Comparison of ENCODE assay signal across 8 mouse cellular contexts in the genomic region with DNA sequence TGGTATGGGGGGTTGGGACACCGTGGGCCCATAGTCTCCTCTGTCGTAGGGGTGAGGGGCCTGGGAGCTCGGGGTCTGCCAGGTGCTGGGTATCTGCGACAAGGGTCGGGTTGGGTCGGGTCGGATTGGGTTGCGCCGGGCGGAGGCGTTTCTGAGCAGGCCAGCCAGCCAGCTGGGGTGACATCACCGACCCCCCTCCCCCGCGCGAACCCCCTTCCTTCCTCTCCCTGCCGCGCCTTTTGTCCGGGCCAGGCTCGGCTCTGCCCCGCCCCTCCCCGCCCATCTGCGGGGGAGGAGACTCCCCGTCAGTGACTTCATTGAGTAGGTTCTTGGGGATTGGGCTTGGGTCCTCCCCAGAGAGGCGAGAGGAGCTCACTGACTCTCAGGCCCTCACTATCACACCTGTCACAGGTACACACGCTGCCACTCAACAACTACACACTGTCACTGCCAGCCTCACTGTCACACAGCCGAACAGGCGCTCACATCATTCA. TPM values are rescaled to one million over a fixed set of nuclear protein-coding genes. Genes with fewer than 3 reads are reported as not detected.
DNase-seq lines count a peak whose midpoint lies in the region; ATAC-seq and TF ChIP-seq lines count a peak whose summit lies in the region.

No protein-coding gene starts in this region.

- peaks cover 16% of the 10 kb centered on the region for H3K36me3 ChIP-seq in forebrain, embryonic 10.5 days (replicated peaks)
- H3K36me3 ChIP-seq in heart, postnatal 0 days (replicated peaks; ENCODE audit: control insufficient read depth, insufficient read depth, low read length): peaks cover 3% of the 10 kb centered on the region; the same call in 1 of the 2 replicates
- no peaks in the 10 kb centered on the region for H3K36me3 ChIP-seq in thymus, adult 2 months (ENCODE audit: control insufficient read depth, insufficient read depth, low read length)

- peak overlapping the region; percentile 98 for H3K27ac ChIP-seq in forebrain, embryonic 10.5 days
- H3K27ac ChIP-seq in heart, postnatal 0 days (ENCODE audit: low read depth): peak overlapping the region; percentile 100
- peak overlapping the region; percentile 58; the same call in 1 of the 2 replicates for H3K27ac ChIP-seq in thymus, adult 2 months (ENCODE audit: control insufficient read depth, insufficient read depth, low read length)

- peak; percentile 58; the same call in 1 of the 2 replicates for TF ChIP-seq POLR2A in lung, adult 2 months (IDR thresholded peaks at IDR 0.05; ENCODE audit: borderline replicate concordance, extremely low read depth, low read depth, low read length)
- peak; percentile 20 for TF ChIP-seq POLR2A in thymus, adult 2 months (IDR thresholded peaks at IDR 0.05; ENCODE audit: control insufficient read depth, extremely low read depth, insufficient read depth, low read length, poor library complexity)

- no peak; the same call in 1 of the 2 replicates for TF ChIP-seq EP300 in heart, postnatal 0 days (IDR thresholded peaks at IDR 0.05; ENCODE audit: low read depth)

- H3K9me3 ChIP-seq in forebrain, embryonic 10.5 days: no peaks in the 10 kb centered on the region
- H3K9me3 ChIP-seq in heart, postnatal 0 days (replicated peaks; ENCODE audit: control insufficient read depth, low read length): no peaks in the 10 kb centered on the region

- 2% methylated on average over 25 of the region's 27 CpGs for WGBS in forebrain, embryonic 10.5 days
- WGBS in heart, postnatal 0 days: 2% methylated on average over 14 of the region's 27 CpGs
- 1% methylated on average over 21 of the region's 27 CpGs for WGBS in lung, adult 2 months
- WGBS in thymus, adult 2 months: 4% methylated on average over 25 of the region's 27 CpGs

- ATAC-seq in heart, postnatal 0 days (ENCODE audit: insufficient read depth, low read depth): peak; percentile 59
- peak; percentile 41 for ATAC-seq in neutrophil, adult 5-6 weeks (ENCODE audit: extremely low read depth, insufficient number of reproducible peaks, low FRiP score, poor library complexity, severe bottlenecking)

- H3K4me3 ChIP-seq in forebrain, embryonic 10.5 days: peak overlapping the region; percentile 90
- peak overlapping the region; percentile 82 for H3K4me3 ChIP-seq in heart, postnatal 0 days (ENCODE audit: low read depth, low read length)
- peak overlapping the region; percentile 84 for H3K4me3 ChIP-seq in lung, adult 2 months (replicated peaks; ENCODE audit: extremely low read depth, low read depth, low read length)
- peak overlapping the region; percentile 84 for H3K4me3 ChIP-seq in thymus, adult 2 months (ENCODE audit: control insufficient read depth, insufficient read depth, low read length)

- peak overlapping the region; percentile 87 for H3K4me2 ChIP-seq in heart, postnatal 0 days (ENCODE audit: low read depth, low read length)

- peak; percentile 74 to 81 for DNase-seq in CD8-positive naive resting alpha-beta T cell, adult 2 months (ENCODE audit: low read depth in 2 of 2, low spot score in 2 of 2)
- peak; percentile 94 for DNase-seq in brain, adult 2 months (ENCODE audit: low read depth, low spot score)
- peak; percentile 86 for DNase-seq in forebrain, embryonic 10.5 days (ENCODE audit: extremely low spot score, low spot score)
- DNase-seq in heart, postnatal 0 days (ENCODE audit: low spot score): peak; percentile 95
- DNase-seq in kidney, postnatal 4 days: peak; percentile 90 to 95
- DNase-seq in lung, adult 2 months: peak; percentile 82
- peak; percentile 94 for DNase-seq in thymus, adult 2 months

- peaks cover 86% of the 10 kb centered on the region for H3K4me1 ChIP-seq in forebrain, embryonic 10.5 days
- peaks cover 28% of the 10 kb centered on the region for H3K4me1 ChIP-seq in heart, postnatal 0 days (ENCODE audit: control insufficient read depth, insufficient read depth)
- H3K4me1 ChIP-seq in lung, adult 2 months (ENCODE audit: control insufficient read depth, insufficient read depth, low read length): peaks cover 6% of the 10 kb centered on the region
- peaks cover 23% of the 10 kb centered on the region for H3K4me1 ChIP-seq in thymus, adult 2 months (replicated peaks; ENCODE audit: control insufficient read depth, insufficient read depth, low read length)

- peak overlapping the region; percentile 96 for H3K9ac ChIP-seq in heart, postnatal 0 days (replicated peaks; ENCODE audit: low read depth, low read length)

- no peak for TF ChIP-seq CTCF in heart, postnatal 0 days (IDR thresholded peaks at IDR 0.05; ENCODE audit: low read depth)
- no peak for TF ChIP-seq CTCF in lung, adult 2 months (IDR thresholded peaks at IDR 0.05; ENCODE audit: insufficient read depth, low read length)
- TF ChIP-seq CTCF in thymus, adult 2 months (IDR thresholded peaks at IDR 0.05; ENCODE audit: borderline replicate concordance, control insufficient read depth, extremely low read depth, insufficient read depth, low read length, poor library complexity): no peak

- H3K27me3 ChIP-seq in forebrain, embryonic 10.5 days (ENCODE audit: poor library complexity, severe bottlenecking): peaks cover 28% of the 10 kb centered on the region
- H3K27me3 ChIP-seq in heart, postnatal 0 days (ENCODE audit: control insufficient read depth, insufficient read depth, low read length): no peaks in the 10 kb centered on the region
- H3K27me3 ChIP-seq in thymus, adult 2 months (ENCODE audit: control insufficient read depth, insufficient read depth, low read length): no peaks in the 10 kb centered on the region

RNA-seq across cellular contexts. Expression of gene Dnajb5, which starts 0.5 kb away (rescaled TPM):
- 11.5 and 16.2 TPM in 2 replicates for polyA plus RNA-seq in forebrain, embryonic 10.5 days (2016; fragmentation: Nextera tagmentation; extraction: Ambion mirVana)
- 41.8 and 59.1 TPM in 2 replicates for total RNA-seq in heart, postnatal 0 days (2014; rRNA removed; ENCODE audit: low replicate concordance)
- polyA plus RNA-seq in heart, postnatal 0 days (2015; fragmentation: Nextera tagmentation; extraction: Ambion mirVana): 12.5 and 18.2 TPM in 2 replicates
- 20.0 and 22.1 TPM in 2 replicates for polyA plus RNA-seq in lung, adult 2 months (2012; rRNA removed)
- 8.5 and 8.8 TPM in 2 replicates for total RNA-seq in neutrophil, adult 5-6 weeks (2017)
- 9.1 and 12.6 TPM in 2 replicates for polyA plus RNA-seq in thymus, adult 2 months (2012; rRNA removed)

RNA-seq across cellular contexts. Expression of gene 1700022I11Rik, which starts 19.3 kb away (rescaled TPM):
- polyA plus RNA-seq in forebrain, embryonic 10.5 days (2016; fragmentation: Nextera tagmentation; extraction: Ambion mirVana): 0.27 and 0.52 TPM in 2 replicates
- total RNA-seq in heart, postnatal 0 days (2014; rRNA removed; ENCODE audit: low replicate concordance): not detected in 2 replicates
- 0.19 and 0.41 TPM in 2 replicates for polyA plus RNA-seq in heart, postnatal 0 days (2015; fragmentation: Nextera tagmentation; extraction: Ambion mirVana)
- not detected in 2 replicates for polyA plus RNA-seq in lung, adult 2 months (2012; rRNA removed)
- 0.93 TPM in 1 of 2 replicates, not detected in the other for total RNA-seq in neutrophil, adult 5-6 weeks (2017)
- polyA plus RNA-seq in thymus, adult 2 months (2012; rRNA removed): not detected in 2 replicates

RNA-seq across cellular contexts. Expression of gene Phf24, which starts 33.7 kb away (rescaled TPM):
- polyA plus RNA-seq in forebrain, embryonic 10.5 days (2016; fragmentation: Nextera tagmentation; extraction: Ambion mirVana): 0.33 and 0.51 TPM in 2 replicates
- 4.1 and 13.2 TPM in 2 replicates for total RNA-seq in heart, postnatal 0 days (2014; rRNA removed; ENCODE audit: low replicate concordance)
- 5.0 and 5.3 TPM in 2 replicates for polyA plus RNA-seq in heart, postnatal 0 days (2015; fragmentation: Nextera tagmentation; extraction: Ambion mirVana)
- 7.6 and 10.3 TPM in 2 replicates for polyA plus RNA-seq in lung, adult 2 months (2012; rRNA removed)
- total RNA-seq in neutrophil, adult 5-6 weeks (2017): not detected in 2 replicates
- 1.5 and 2.3 TPM in 2 replicates for polyA plus RNA-seq in thymus, adult 2 months (2012; rRNA removed)

RNA-seq across cellular contexts. Expression of gene Vcp, which starts 50.2 kb away (rescaled TPM):
- polyA plus RNA-seq in forebrain, embryonic 10.5 days (2016; fragmentation: Nextera tagmentation; extraction: Ambion mirVana): 655 and 667 TPM in 2 replicates
- total RNA-seq in heart, postnatal 0 days (2014; rRNA removed; ENCODE audit: low replicate concordance): 166 and 201 TPM in 2 replicates
- polyA plus RNA-seq in heart, postnatal 0 days (2015; fragmentation: Nextera tagmentation; extraction: Ambion mirVana): 398 and 438 TPM in 2 replicates
- 118 and 146 TPM in 2 replicates for polyA plus RNA-seq in lung, adult 2 months (2012; rRNA removed)
- 115 and 128 TPM in 2 replicates for total RNA-seq in neutrophil, adult 5-6 weeks (2017)
- polyA plus RNA-seq in thymus, adult 2 months (2012; rRNA removed): 126 and 169 TPM in 2 replicates

Comparison
In these comparisons a context has a peak if more than half of its experiments do, and no peak if none do; other contexts are left out.
1. Peak in every context shown above with its lines: DNase-seq, ATAC-seq, H3K4me3 ChIP-seq and H3K27ac ChIP-seq.